ENCODE assay signal across 31 mouse cellular contexts in genomic region chr1:87183013-87183412, GRCm38 (mm10). TPM values are rescaled to one million over a fixed set of nuclear protein-coding genes. Genes with fewer than 3 reads are reported as not detected.
"Had no signal": no experiment of that assay in that cellular context is flagged by ENCODE, and none has a peak within 500 bp of the region (broad histone marks: within the 10 kb centered on the region; RNA-seq: fewer than 3 reads in every experiment).

TSS of gene Prss56 (plus strand) at chr1:87183313.

- DNase-seq: gastrocnemius, adult 2 months; gastrocnemius, postnatal 10 days; gastrocnemius, postnatal 25 days; heart, adult 18-20 months; heart, postnatal 10 days; heart, postnatal 4 days; kidney, adult 18-20 months; kidney, adult 9 months; kidney, postnatal 14 days; kidney, postnatal 36 days; layer of hippocampus, adult 9-11 months; liver; liver, embryonic 13.5 days had no signal

- H3K4me3 ChIP-seq: heart, embryonic 10.5 days; heart, embryonic 12.5 days; intestine, embryonic 15.5 days; left cerebral cortex, adult 2 months; limb, embryonic 10.5 days; limb, embryonic 12.5 days; liver, embryonic 13.5 days had no signal

- H3K36me3 ChIP-seq: heart, embryonic 10.5 days; heart, embryonic 12.5 days; intestine, embryonic 15.5 days; kidney, embryonic 15.5 days; limb, embryonic 10.5 days; limb, embryonic 12.5 days; liver, embryonic 13.5 days had no signal

- H3K27ac ChIP-seq: gastrocnemius, adult 2 months; heart, embryonic 10.5 days; hindbrain, embryonic 14.5 days; intestine, embryonic 15.5 days; kidney, embryonic 15.5 days; kidney, postnatal 0 days; left cerebral cortex, adult 2 months; limb, embryonic 10.5 days; limb, embryonic 12.5 days; liver, embryonic 13.5 days had no signal

- H3K9me3 ChIP-seq: heart, embryonic 10.5 days; heart, embryonic 12.5 days; intestine, embryonic 15.5 days; kidney, embryonic 15.5 days; limb, embryonic 10.5 days; limb, embryonic 12.5 days; liver, embryonic 13.5 days had no signal

- H3K9ac ChIP-seq: heart, embryonic 12.5 days; intestine, embryonic 15.5 days; kidney, embryonic 15.5 days; limb, embryonic 12.5 days; liver, embryonic 13.5 days had no signal

RNA-seq across cellular contexts. Expression of gene Prss56, which starts in this region (rescaled TPM):
- total RNA-seq: gastrocnemius, adult 2 months; gastrocnemius, postnatal 10 days; gastrocnemius, postnatal 25 days; gastrocnemius, postnatal 4 days; granulocyte monocyte progenitor cell, adult 5-6 weeks; heart, adult 18-20 months; heart, adult 8-10 months; heart, postnatal 10 days; heart, postnatal 25 days; heart, postnatal 4 days had no signal
- polyA plus RNA-seq: heart, embryonic 10.5 days; heart, embryonic 12.5 days; heart, embryonic 16.5 days; inflammation-experienced regulatory T-cells, adult 6 months; intestine, embryonic 15.5 days; intestine, postnatal 0 days; large intestine, adult 2 months; limb, embryonic 10.5 days; limb, embryonic 12.5 days; liver, embryonic 11.5 days; liver, embryonic 13.5 days had no signal
